Mouse (Mus musculus): Measurements from ENCODE around the gene Ccdc92b. TPM values are rescaled to one million over a fixed set of nuclear protein-coding genes. Genes with fewer than 3 reads are reported as not detected.
A peak's percentile ranks its signal among the peaks of the same experiment; 100 is the strongest.

The Ccdc92b gene
- total RNA-seq, 2 experiments from 2014 or later: 2.3 to 4.0 TPM

GRCm38 (mm10) chr11:74653385-74653784 is 34.0 kb downstream of the Ccdc92b start:
- peak; percentile 69 for DNase-seq

GRCm38 (mm10) chr11:74655941-74656340 is 36.5 kb downstream of the Ccdc92b start:
- DNase-seq: no peak

DNA sequence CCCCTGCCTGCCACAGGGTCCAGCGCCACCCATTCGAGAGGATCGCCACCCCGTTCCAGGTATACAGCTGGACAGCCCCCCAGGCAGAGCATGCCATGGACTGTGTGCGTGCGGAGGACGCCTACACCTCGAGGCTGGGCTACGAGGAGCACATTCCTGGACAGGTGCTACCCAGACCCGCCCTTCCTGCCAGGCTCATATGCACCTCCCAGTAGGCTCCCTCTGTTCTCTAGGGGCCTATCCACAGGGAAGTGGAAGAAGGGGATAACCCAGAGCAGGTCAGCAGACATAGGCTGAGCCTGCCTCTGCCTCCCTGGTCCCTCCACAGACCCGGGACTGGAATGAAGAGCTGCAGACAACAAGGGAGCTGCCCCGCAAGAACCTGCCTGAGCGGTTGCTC is 40.9 kb downstream of the Ccdc92b start:
- no peak for DNase-seq

DNA sequence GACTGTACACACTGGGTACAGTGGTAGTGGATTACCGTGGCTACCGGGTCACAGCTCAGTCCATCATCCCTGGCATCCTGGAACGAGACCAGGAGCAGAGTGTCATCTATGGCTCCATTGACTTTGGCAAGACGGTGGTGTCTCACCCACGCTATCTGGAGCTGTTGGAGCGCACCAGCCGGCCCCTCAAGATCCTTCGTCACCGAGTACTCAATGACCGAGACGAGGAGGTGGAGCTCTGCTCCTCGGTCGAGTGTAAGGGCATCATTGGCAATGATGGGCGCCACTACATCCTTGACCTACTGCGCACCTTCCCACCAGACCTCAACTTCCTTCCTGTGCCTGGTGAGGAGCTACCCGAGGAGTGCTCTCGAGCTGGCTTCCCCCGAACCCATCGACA is 42.2 kb downstream of the Ccdc92b start:
- DNase-seq: no peak

GRCm38 (mm10) chr11:74662221-74662620 is 42.8 kb downstream of the Ccdc92b start:
- no peak for DNase-seq

GRCm38 (mm10) chr11:74664279-74664678 is 44.9 kb downstream of the Ccdc92b start:
- no peak for DNase-seq

DNA sequence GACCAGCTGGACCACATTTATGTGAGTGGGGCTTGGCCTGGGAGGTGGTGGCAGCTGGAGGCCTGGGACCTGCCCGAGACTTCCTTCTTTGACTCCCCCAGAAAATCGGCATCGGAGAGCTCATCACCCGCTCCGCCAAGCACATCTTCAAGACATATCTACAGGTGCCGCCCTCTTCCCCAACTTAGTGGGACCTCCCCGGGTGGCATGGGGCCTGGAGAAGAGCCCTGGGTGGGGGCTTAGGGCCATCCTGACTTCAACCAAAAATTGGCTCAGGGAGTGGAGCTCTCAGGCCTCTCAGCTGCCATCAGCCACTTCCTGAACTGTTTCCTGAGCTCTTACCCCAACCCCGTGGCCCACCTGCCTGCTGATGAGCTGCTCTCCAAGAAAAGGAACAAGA is 45.5 kb downstream of the Ccdc92b start:
- DNase-seq: no peak

- peak; percentile 32 for DNase-seq
Measured at GRCm38 (mm10) chr11:74665631-74666283, 46.4 kb downstream of the Ccdc92b start.

DNA sequence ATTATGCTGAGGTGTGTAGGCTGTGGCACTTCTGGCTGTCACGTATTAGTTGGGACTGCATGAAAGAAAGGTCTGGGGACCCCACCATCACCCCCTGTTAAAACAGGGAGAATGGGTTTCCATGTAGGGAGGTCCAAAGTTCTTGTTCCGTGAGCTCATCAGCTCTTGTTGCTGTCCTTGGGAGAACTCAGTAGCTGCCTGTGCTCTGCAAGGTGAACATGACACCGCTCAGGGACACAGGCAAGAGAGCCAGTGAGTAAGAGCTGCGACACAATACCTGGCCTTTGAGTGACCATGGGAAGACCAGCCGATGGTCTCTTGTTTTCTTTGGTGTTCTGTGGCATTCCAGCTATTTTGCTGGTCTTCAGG is 46.9 kb downstream of the Ccdc92b start:
- DNase-seq: peak; percentile 36

GRCm38 (mm10) chr11:74666776-74667581 is 47.6 kb downstream of the Ccdc92b start:
- DNase-seq: no peak

GRCm38 (mm10) chr11:74667582-74668010 is 48.2 kb downstream of the Ccdc92b start:
- DNase-seq: no peak

GRCm38 (mm10) chr11:74668466-74668865 is 49.1 kb downstream of the Ccdc92b start:
- DNase-seq: no peak

DNA sequence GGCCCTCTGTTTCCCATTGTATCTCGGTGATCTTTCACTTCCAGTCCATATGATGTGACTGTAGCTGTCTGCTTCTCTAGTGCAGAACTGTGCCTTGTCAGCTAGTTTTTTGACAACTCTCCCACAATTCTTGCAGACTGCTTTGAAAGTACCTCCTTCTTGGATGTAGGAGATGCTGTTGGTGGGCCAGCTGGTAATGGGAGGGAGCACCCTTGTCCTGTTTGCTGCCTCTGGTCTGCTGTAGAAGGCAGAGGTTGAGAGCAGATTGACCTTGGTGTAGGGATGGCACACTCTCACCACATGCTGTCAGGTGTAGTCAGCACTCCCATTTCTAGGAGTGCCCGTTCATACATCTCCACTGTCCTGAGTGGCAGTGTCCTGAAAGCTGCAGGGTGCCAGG is 49.6 kb downstream of the Ccdc92b start:
- no peak for DNase-seq

GRCm38 (mm10) chr11:74670151-74670550 is 50.7 kb downstream of the Ccdc92b start:
- peak; percentile 9 for DNase-seq

GRCm38 (mm10) chr11:74671013-74671412 is 51.6 kb downstream of the Ccdc92b start:
- no peak for DNase-seq

- no peak for DNase-seq
Measured at GRCm38 (mm10) chr11:74671839-74672238, 52.4 kb downstream of the Ccdc92b start.

GRCm38 (mm10) chr11:74672901-74673513 is 53.6 kb downstream of the Ccdc92b start:
- no peak for DNase-seq

DNA sequence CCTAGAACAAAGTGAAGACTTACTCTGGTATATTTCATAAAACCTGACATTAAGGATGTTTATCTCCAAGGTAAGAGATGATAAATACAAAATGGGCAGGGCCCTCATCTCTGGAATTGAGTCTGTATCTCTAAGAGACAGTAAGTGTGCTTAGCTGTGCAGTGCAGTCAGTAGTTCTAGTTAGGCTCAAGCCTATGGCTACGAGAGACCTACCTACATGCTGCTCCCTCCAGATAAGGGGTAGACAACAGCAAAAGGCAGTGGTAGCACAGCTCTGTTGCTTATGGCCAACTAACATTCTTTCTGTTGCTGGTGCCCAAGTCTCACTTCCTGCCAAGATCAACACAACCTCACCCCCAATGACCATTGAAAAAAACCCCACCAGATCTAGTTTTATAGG is 54.2 kb downstream of the Ccdc92b start:
- DNase-seq: no peak

DNA sequence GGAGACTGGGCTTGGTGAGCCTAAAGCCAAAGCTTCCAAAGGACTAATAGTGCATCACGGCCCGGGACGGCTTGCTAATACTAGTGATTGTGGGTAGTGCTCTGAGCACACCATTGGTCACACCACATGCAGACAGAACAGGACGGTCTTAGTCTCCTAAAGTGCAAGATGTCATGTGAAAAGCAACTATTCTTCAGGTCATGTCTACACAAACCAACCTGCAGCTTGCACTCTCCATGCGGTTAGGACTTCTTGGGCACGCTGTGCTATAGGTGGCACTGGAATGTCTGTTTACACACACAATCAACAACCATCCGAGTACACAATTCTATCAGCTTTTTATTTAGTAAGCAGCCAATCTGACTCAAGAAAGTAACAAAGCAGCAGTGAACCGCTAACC is 55.3 kb downstream of the Ccdc92b start:
- DNase-seq: no peak

DNA sequence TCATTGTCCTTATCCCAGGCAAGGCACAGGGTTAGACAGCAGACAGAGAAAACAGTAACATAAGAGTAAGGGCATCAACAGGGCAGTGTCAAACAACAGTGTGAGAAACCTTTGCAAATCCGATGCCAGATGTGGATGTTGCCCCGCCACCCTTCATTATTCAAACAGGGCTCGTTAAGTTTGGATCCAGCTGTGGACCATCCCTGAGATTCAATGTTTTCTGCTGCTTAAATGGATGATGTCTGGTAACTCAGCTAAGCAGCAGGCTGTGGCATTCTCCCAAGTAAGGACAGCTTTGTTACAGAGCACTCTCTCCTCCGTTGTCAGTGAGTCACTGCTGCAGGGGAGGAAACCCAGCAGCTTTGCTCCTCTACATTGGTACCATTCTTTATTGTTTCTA is 55.8 kb downstream of the Ccdc92b start:
- peak; percentile 13 for DNase-seq

Data from adrenal gland, postnatal 10 days (tissue).